Mouse (Mus musculus) limb, embryonic 15.5 days (tissue): Measurements from ENCODE around the gene Spint2. TPM values are rescaled to one million over a fixed set of nuclear protein-coding genes. Genes with fewer than 3 reads are reported as not detected.

Experiments
- ATAC-seq: fragments of 200-750 bp; cut with Nextera tagmentation; 2 replicates; pipeline ENCODE4 v1.8.0; 2017; ENCODE audit warnings: low read depth, moderate TSS enrichment; ENCODE audit not compliant: insufficient number of reproducible peaks, low FRiP score, low TSS enrichment
- H3K27ac ChIP-seq: fragments of 300-500 bp; sonication (generic); 2 replicates; pipeline ENCODE4 v1.5.1; 2015; ENCODE audit warnings: moderate library complexity, mild to moderate bottlenecking, inconsistent platforms
- H3K27me3 ChIP-seq: fragments of 300-500 bp; sonication (generic); 2 replicates; pipeline ENCODE4 v1.6.1; 2015; ENCODE audit warnings: inconsistent platforms
- H3K36me3 ChIP-seq: fragments of 300-500 bp; sonication (generic); 2 replicates; pipeline ENCODE4 v1.6.1; 2015; ENCODE audit warnings: inconsistent platforms
- H3K4me1 ChIP-seq: fragments of 300-500 bp; sonication (generic); 2 replicates; pipeline ENCODE4 v1.6.1; 2015; ENCODE audit warnings: inconsistent platforms
- H3K4me2 ChIP-seq: fragments of 300-500 bp; sonication (generic); 2 replicates; pipeline ENCODE4 v1.6.1; 2015; ENCODE audit warnings: mild to moderate bottlenecking, inconsistent platforms
- H3K4me3 ChIP-seq: fragments of 300-500 bp; sonication (generic); 2 replicates; pipeline ENCODE4 v1.5.1; 2015; ENCODE audit warnings: mild to moderate bottlenecking, inconsistent platforms
- H3K9ac ChIP-seq: fragments of 300-500 bp; sonication (generic); 2 replicates; pipeline ENCODE4 v1.6.1; 2015; ENCODE audit warnings: inconsistent platforms
- H3K9me3 ChIP-seq: fragments of 300-500 bp; sonication (generic); 2 replicates; pipeline ENCODE4 v1.6.1; 2016; ENCODE audit warnings: inconsistent platforms
- WGBS: fragments of 180-500 bp; shearing (Covaris S2); methylation state at CpG from one replicate; pipeline ENCODE4 v1.1.7; 2015; 5-methylcytosine and 5-hydroxymethylcytosine counted together
- polyA plus RNA-seq: library from polyadenylated mRNA; unstranded; fragments of >200 nt; fragmentation: Nextera tagmentation; extraction: Ambion mirVana; gene quantifications from 2 replicates; pipeline ENCODE4 v1.2.1, GENCODE M21; 2015

Gene Spint2
- polyA plus RNA-seq, 1 experiment from 2014 or later = 194 TPM

- Histone ChIP-seq H3K4me1 (peaks cover 16% of the 10 kb centered on the region), H3K4me2 (no peak overlapping the region), H3K27me3 (no peaks in the 10 kb centered on the region), H3K9ac (no peak overlapping the region), H3K9me3 (no peaks in the 10 kb centered on the region), H3K4me3 (no peak overlapping the region), H3K27ac (no peak overlapping the region), H3K36me3 (no peaks in the 10 kb centered on the region)
- no peak for ATAC-seq
- WGBS = 35% methylated on average over 4 of the region's 4 CpGs
These were observed 14.8 kb downstream of the Spint2 start for GRCm38 (mm10) chr7:29266931-29267330.

DNA sequence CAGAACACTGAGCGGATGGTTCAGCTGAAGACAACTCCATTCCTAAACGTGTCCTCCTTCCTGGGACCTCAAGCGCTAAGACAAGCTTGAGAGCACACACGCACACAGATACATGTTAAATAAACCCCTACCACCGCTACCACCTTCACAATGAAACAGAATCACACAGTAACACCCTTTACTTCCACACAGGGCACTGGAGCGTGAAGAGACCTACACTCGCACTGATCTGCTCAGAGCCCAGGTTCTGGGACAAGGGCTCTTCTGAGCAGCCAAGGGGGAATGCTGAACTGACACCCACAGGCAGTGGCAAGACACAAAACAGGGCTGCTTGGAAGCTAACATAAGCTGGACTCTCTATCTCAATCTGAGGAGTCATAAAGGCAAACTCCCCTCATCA is 16.1 kb downstream of the Spint2 start:
- H3K9ac ChIP-seq = no peak overlapping the region
- no peaks in the 10 kb centered on the region for H3K27me3 ChIP-seq
- 84% methylated on average over 7 of the region's 7 CpGs for WGBS
- no peak overlapping the region for H3K27ac ChIP-seq
- no peaks in the 10 kb centered on the region for H3K36me3 ChIP-seq
- ATAC-seq = no peak
- H3K4me2 ChIP-seq = no peak overlapping the region
- no peaks in the 10 kb centered on the region for H3K9me3 ChIP-seq
- no peak overlapping the region for H3K4me3 ChIP-seq
- H3K4me1 ChIP-seq = peaks cover 6% of the 10 kb centered on the region; the same call in 1 of the 2 replicates

GRCm38 (mm10) chr7:29263831-29264230 is 17.9 kb downstream of the Spint2 start:
- no peaks in the 10 kb centered on the region for H3K9me3 ChIP-seq
- H3K4me1 ChIP-seq = peaks cover 11% of the 10 kb centered on the region; the same call in 1 of the 2 replicates
- 88% methylated on average over 3 of the region's 3 CpGs for WGBS
- no peaks in the 10 kb centered on the region for H3K27me3 ChIP-seq
- no peak overlapping the region for H3K4me2 ChIP-seq
- H3K4me3 ChIP-seq = no peak overlapping the region
- no peak overlapping the region for H3K9ac ChIP-seq
- H3K36me3 ChIP-seq = no peaks in the 10 kb centered on the region
- ATAC-seq = no peak
- H3K27ac ChIP-seq = no peak overlapping the region

- H3K4me1 ChIP-seq = peaks cover 11% of the 10 kb centered on the region; the same call in 1 of the 2 replicates
- no peaks in the 10 kb centered on the region; the same call in 1 of the 2 replicates for H3K36me3 ChIP-seq
- no peak overlapping the region for H3K4me3 ChIP-seq
- no peaks in the 10 kb centered on the region for H3K9me3 ChIP-seq
- no peak overlapping the region for H3K9ac ChIP-seq
- H3K4me2 ChIP-seq = no peak overlapping the region
- ATAC-seq = no peak
- no peaks in the 10 kb centered on the region for H3K27me3 ChIP-seq
- 0 out of 2 replicates have a peak overlapping the region, but pooled peaks have one; percentile 24 for H3K27ac ChIP-seq
- WGBS = 63% methylated on average over 6 of the region's 6 CpGs
These were observed 19.6 kb downstream of the Spint2 start for GRCm38 (mm10) chr7:29262151-29262550.

GRCm38 (mm10) chr7:29259781-29260730 is 21.7 kb downstream of the Spint2 start:
- WGBS = 70% methylated on average over 10 of the region's 10 CpGs
- H3K4me3 ChIP-seq = no peak overlapping the region
- H3K9me3 ChIP-seq = no peaks in the 10 kb centered on the region
- no peaks in the 10 kb centered on the region for H3K27me3 ChIP-seq
- H3K27ac ChIP-seq = no peak overlapping the region
- H3K36me3 ChIP-seq = no peaks in the 10 kb centered on the region; the same call in none of the 2 replicates
- H3K9ac ChIP-seq = no peak overlapping the region
- peaks cover 9% of the 10 kb centered on the region; the same call in 1 of the 2 replicates for H3K4me1 ChIP-seq
- no peak for ATAC-seq
- H3K4me2 ChIP-seq = no peak overlapping the region

GRCm38 (mm10) chr7:29257368-29257767 is 24.3 kb downstream of the Spint2 start:
- no peaks in the 10 kb centered on the region; the same call in none of the 2 replicates for H3K36me3 ChIP-seq
- no peak overlapping the region for H3K4me2 ChIP-seq
- ATAC-seq = no peak
- WGBS = 73% methylated on average over 1 of the region's 1 CpGs
- no peak overlapping the region for H3K4me3 ChIP-seq
- H3K4me1 ChIP-seq = peaks cover 12% of the 10 kb centered on the region
- H3K27ac ChIP-seq = 0 out of 2 replicates have a peak overlapping the region, but pooled peaks have one; percentile 8
- H3K9me3 ChIP-seq = no peaks in the 10 kb centered on the region
- no peak overlapping the region for H3K9ac ChIP-seq
- no peaks in the 10 kb centered on the region for H3K27me3 ChIP-seq

GRCm38 (mm10) chr7:29255875-29256274 is 25.8 kb downstream of the Spint2 start:
- no peak overlapping the region for H3K9ac ChIP-seq
- no peak overlapping the region for H3K4me2 ChIP-seq
- WGBS = 82% methylated on average over 4 of the region's 4 CpGs
- no peak for ATAC-seq
- H3K9me3 ChIP-seq = no peaks in the 10 kb centered on the region
- no peaks in the 10 kb centered on the region; the same call in none of the 2 replicates for H3K36me3 ChIP-seq
- no peak overlapping the region for H3K27ac ChIP-seq
- peaks cover 10% of the 10 kb centered on the region; the same call in 1 of the 2 replicates for H3K4me1 ChIP-seq
- H3K27me3 ChIP-seq = no peaks in the 10 kb centered on the region
- no peak overlapping the region for H3K4me3 ChIP-seq

DNA sequence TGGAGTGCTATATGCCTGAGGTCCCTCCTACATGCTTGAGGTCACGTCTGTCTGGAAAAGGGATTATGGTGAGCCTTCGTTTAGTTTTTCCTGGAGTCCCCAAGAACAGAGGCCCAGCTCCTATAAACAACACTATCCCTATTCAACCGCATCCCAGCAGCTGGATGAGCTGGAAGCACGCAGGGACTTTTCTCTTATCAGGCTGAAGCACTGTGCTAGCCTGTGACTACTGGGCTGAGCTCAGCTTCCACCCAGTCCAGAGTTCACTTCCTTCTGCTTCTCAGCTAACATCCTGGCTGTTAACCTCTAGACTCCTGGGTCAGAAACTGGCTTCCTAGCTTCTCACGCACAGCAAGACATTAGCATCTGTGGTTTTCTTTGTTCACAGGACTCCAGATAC is 27.9 kb downstream of the Spint2 start:
- ATAC-seq = no peak
- Histone ChIP-seq H3K27ac (no peak overlapping the region; the same call in 1 of the 2 replicates), H3K27me3 (peaks cover 2% of the 10 kb centered on the region; the same call in 1 of the 2 replicates), H3K4me2 (no peak overlapping the region), H3K9ac (no peak overlapping the region), H3K4me1 (peaks cover 4% of the 10 kb centered on the region; the same call in 1 of the 2 replicates), H3K36me3 (no peaks in the 10 kb centered on the region; the same call in none of the 2 replicates), H3K9me3 (no peaks in the 10 kb centered on the region), H3K4me3 (no peak overlapping the region)
- 45% methylated on average over 5 of the region's 5 CpGs for WGBS

DNA sequence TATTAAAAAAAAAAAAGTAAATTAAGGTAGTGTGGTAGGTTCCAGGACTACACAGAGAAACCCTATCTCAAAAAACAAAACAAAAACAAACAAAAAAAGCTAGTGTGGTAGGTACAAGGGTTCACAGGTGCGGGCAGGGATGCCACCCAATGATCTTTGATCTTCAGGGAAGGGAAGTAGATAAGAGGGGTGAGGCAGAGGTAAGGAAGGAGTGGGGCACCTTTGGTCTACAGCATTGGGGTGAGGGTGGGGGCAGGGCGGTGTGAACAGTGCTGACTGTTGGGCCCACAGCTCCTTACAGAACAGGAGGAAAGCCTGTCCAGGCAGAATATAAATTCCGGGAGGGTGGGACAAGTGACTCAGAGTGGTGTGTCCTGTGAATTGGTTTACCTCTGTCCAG is 30.5 kb downstream of the Spint2 start:
- H3K4me3 ChIP-seq = no peak overlapping the region
- H3K27me3 ChIP-seq = peaks cover 14% of the 10 kb centered on the region; the same call in 1 of the 2 replicates
- WGBS = 70% methylated on average over 3 of the region's 3 CpGs
- ATAC-seq = no peak
- H3K9ac ChIP-seq = no peak overlapping the region
- H3K4me1 ChIP-seq = peaks cover 22% of the 10 kb centered on the region
- H3K36me3 ChIP-seq = peaks cover 5% of the 10 kb centered on the region
- no peaks in the 10 kb centered on the region for H3K9me3 ChIP-seq
- no peak overlapping the region for H3K4me2 ChIP-seq
- H3K27ac ChIP-seq = no peak overlapping the region

DNA sequence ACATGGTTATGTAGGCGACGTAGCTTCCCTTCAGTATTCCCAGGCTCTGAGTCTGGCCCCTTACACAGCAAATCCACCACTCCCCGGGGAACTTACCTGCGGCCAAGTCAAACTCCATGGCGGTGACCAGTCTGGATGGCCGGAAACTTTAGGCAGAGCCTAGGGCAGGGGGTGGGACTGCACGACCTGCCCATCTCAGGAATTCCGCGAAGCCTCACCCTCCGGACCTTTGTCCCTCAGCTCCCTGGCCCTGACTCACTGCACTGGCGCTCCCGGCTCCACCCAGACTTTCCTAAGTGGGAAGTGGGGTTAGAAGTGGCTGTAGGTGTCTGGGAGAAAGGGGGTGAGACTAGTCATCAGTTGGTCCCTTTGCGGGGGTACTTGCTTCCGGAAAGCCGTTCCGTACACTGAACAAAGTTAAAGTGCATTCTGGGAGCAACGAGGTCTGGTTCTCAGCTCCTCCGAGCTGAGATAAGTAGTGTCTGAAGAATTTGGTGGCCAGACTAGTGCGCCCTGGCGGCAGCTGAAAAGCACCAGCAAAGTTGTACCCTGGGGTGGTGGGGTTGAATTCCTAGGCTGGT is 33.4 kb downstream of the Spint2 start, which contains the start of gene 2200002D01Rik:
TSS of gene 2200002D01Rik (minus strand) at position 206 of the 581 bp plus-strand sequence.
- H3K27me3 ChIP-seq = peaks cover 14% of the 10 kb centered on the region; the same call in 1 of the 2 replicates
- H3K9me3 ChIP-seq = no peaks in the 10 kb centered on the region
- whole genome bisulfite sequencing = 16% methylated on average over 20 of the region's 20 CpGs
- peaks cover 22% of the 10 kb centered on the region for H3K4me1 ChIP-seq
- peak within 1 kb of the TSS; percentile 38 for H3K4me2 ChIP-seq
- no peak within 1 kb of the TSS for H3K9ac ChIP-seq
- ATAC-seq = no peak
- H3K4me3 ChIP-seq = peak within 1 kb of the TSS; percentile 13
- peaks cover 29% of the 10 kb centered on the region for H3K36me3 ChIP-seq
- H3K27ac ChIP-seq = no peak within 1 kb of the TSS

DNA sequence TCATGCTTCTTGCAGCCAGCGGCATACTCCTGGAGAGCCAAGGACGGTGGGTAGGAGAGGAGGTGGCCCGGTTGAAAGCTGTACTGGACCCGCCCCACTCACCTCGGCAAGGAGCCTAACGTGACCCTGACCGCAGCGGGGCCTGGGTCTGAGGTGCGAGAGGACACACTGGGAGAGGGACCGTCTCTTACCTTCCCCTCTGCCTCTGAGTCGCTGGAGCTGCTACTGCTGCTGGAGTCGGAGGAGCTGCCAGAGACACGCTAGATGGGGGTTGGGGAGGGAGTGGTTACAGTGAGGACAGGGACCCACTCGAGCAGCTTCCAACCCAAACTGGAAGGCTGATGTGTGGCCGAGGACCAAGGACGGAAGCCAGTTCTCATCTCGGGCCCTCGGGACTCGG is 34.0 kb downstream of the Spint2 start:
- Histone ChIP-seq H3K27ac (no peak overlapping the region), H3K4me1 (peaks cover 18% of the 10 kb centered on the region), H3K9ac (no peak overlapping the region), H3K9me3 (no peaks in the 10 kb centered on the region), H3K27me3 (peaks cover 14% of the 10 kb centered on the region; the same call in 1 of the 2 replicates), H3K36me3 (peaks cover 29% of the 10 kb centered on the region), H3K4me2 (peak overlapping the region; percentile 38), H3K4me3 (peak overlapping the region; percentile 13)
- 19% methylated on average over 19 of the region's 19 CpGs for whole genome bisulfite sequencing
- ATAC-seq = no peak
